Mouse (Mus musculus) stomach, embryonic 15.5 days (tissue): ENCODE measurements around the gene Chd2. TPM values are rescaled to one million over a fixed set of nuclear protein-coding genes. Genes with fewer than 3 reads are reported as not detected.

Experiments
- ATAC-seq: fragments of 200-750 bp; cut with Nextera tagmentation; 2 replicates; pipeline ENCODE4 v1.8.0; 2017; ENCODE audit warnings: low read depth, moderate number of reproducible peaks, moderate TSS enrichment; ENCODE audit not compliant: insufficient read depth, low FRiP score
- H3K27ac ChIP-seq: fragments of 300-500 bp; sonication (generic); 2 replicates; pipeline ENCODE4 v1.5.1; 2015; ENCODE audit warnings: mild to moderate bottlenecking, inconsistent platforms
- H3K27me3 ChIP-seq: fragments of 300-500 bp; sonication (generic); replicated peaks from 2 replicates; pipeline ENCODE4 v1.6.1; 2015; ENCODE audit warnings: inconsistent platforms
- H3K36me3 ChIP-seq: fragments of 300-500 bp; sonication (generic); 2 replicates; pipeline ENCODE4 v1.6.1; 2015; ENCODE audit warnings: inconsistent platforms
- H3K4me1 ChIP-seq: fragments of 300-500 bp; sonication (generic); 2 replicates; pipeline ENCODE4 v1.6.1; 2015; ENCODE audit warnings: inconsistent platforms
- H3K4me2 ChIP-seq: fragments of 300-500 bp; sonication (generic); 2 replicates; pipeline ENCODE4 v1.6.1; 2015; ENCODE audit warnings: mild to moderate bottlenecking, inconsistent platforms
- H3K4me3 ChIP-seq: fragments of 300-500 bp; sonication (generic); replicated peaks from 2 replicates; pipeline ENCODE4 v1.5.1; 2015; ENCODE audit warnings: inconsistent platforms
- H3K9ac ChIP-seq: fragments of 300-500 bp; sonication (generic); 2 replicates; pipeline ENCODE4 v1.6.1; 2015; ENCODE audit warnings: inconsistent platforms
- H3K9me3 ChIP-seq: fragments of 300-500 bp; sonication (generic); 2 replicates; pipeline ENCODE4 v1.6.1; 2016; ENCODE audit warnings: inconsistent platforms
- WGBS: fragments of 180-500 bp; shearing (Covaris S2); methylation state at CpG from one replicate; pipeline ENCODE4 v1.1.7; 2015; 5-methylcytosine and 5-hydroxymethylcytosine counted together
- polyA plus RNA-seq: library from polyadenylated mRNA; unstranded; fragments of >200 nt; fragmentation: Nextera tagmentation; extraction: Ambion mirVana; gene quantifications from 2 replicates; pipeline ENCODE4 v1.2.1, GENCODE M21; 2015

Chd2 gene
- polyA plus RNA-seq, 1 experiment from 2014 or later = 43.3 TPM

GRCm38 (mm10) chr7:73548051-73548450, 6.4 kb upstream of the Chd2 start:
- Histone ChIP-seq H3K27me3 (no peaks in the 10 kb centered on the region), H3K4me2 (no peak overlapping the region), H3K9me3 (no peaks in the 10 kb centered on the region), H3K4me3 (no peak overlapping the region), H3K36me3 (peaks cover 12% of the 10 kb centered on the region), H3K27ac (no peak overlapping the region), H3K9ac (no peak overlapping the region), H3K4me1 (peaks cover 16% of the 10 kb centered on the region)
- WGBS = 84% methylated on average over 2 of the region's 2 CpGs
- ATAC-seq = no peak

GRCm38 (mm10) chr7:73546561-73547510, 5.2 kb upstream of the Chd2 start:
- ATAC-seq = no peak
- H3K9me3 ChIP-seq = no peaks in the 10 kb centered on the region
- H3K4me3 ChIP-seq = no peak overlapping the region
- peaks cover 12% of the 10 kb centered on the region for H3K36me3 ChIP-seq
- no peaks in the 10 kb centered on the region for H3K27me3 ChIP-seq
- 57% methylated on average over 10 of the region's 10 CpGs for WGBS
- 0 out of 2 replicates have a peak overlapping the region, but pooled peaks have one; percentile 31 for H3K27ac ChIP-seq
- peaks cover 13% of the 10 kb centered on the region; the same call in 1 of the 2 replicates for H3K4me1 ChIP-seq
- H3K4me2 ChIP-seq = no peak overlapping the region
- no peak overlapping the region for H3K9ac ChIP-seq

GRCm38 (mm10) chr7:73545004-73545403, 3.4 kb upstream of the Chd2 start:
- H3K36me3 ChIP-seq = peaks cover 9% of the 10 kb centered on the region
- H3K4me3 ChIP-seq = no peak overlapping the region
- H3K4me1 ChIP-seq = peaks cover 13% of the 10 kb centered on the region; the same call in 1 of the 2 replicates
- 83% methylated on average over 4 of the region's 4 CpGs for WGBS
- ATAC-seq = no peak
- no peak overlapping the region for H3K9ac ChIP-seq
- no peaks in the 10 kb centered on the region for H3K9me3 ChIP-seq
- H3K27ac ChIP-seq = 0 out of 2 replicates have a peak overlapping the region, but pooled peaks have one; percentile 28
- no peak overlapping the region for H3K4me2 ChIP-seq
- H3K27me3 ChIP-seq = no peaks in the 10 kb centered on the region

- WGBS = 74% methylated on average over 7 of the region's 7 CpGs
- H3K4me1 ChIP-seq = 0 out of 2 replicates have a peak, but pooled peaks cover 6% of the 10 kb centered on the region
- H3K4me3 ChIP-seq = no peak overlapping the region
- H3K27me3 ChIP-seq = no peaks in the 10 kb centered on the region
- H3K36me3 ChIP-seq = no peaks in the 10 kb centered on the region
- H3K4me2 ChIP-seq = no peak overlapping the region; the same call in 1 of the 2 replicates
- no peak overlapping the region for H3K9ac ChIP-seq
- H3K9me3 ChIP-seq = no peaks in the 10 kb centered on the region
- H3K27ac ChIP-seq = peak overlapping the region; percentile 99
- no peak for ATAC-seq
Measured at GRCm38 (mm10) chr7:73542131-73542853, 662 bp upstream of the Chd2 start.

- no peaks in the 10 kb centered on the region for H3K27me3 ChIP-seq
- H3K9ac ChIP-seq = peak overlapping the region; percentile 77; the same call in 1 of the 2 replicates
- H3K9me3 ChIP-seq = no peaks in the 10 kb centered on the region
- H3K4me1 ChIP-seq = peaks cover 3% of the 10 kb centered on the region; the same call in 1 of the 2 replicates
- no peaks in the 10 kb centered on the region for H3K36me3 ChIP-seq
- H3K27ac ChIP-seq = peak overlapping the region; percentile 99
- peak overlapping the region; percentile 45; the same call in 1 of the 2 replicates for H3K4me2 ChIP-seq
- H3K4me3 ChIP-seq = peak overlapping the region; percentile 60
- under 1% methylated on average over 4 of the region's 4 CpGs for WGBS
- ATAC-seq = no peak
Measured at GRCm38 (mm10) chr7:73541079-73541390, 595 bp downstream of the Chd2 start.

- ATAC-seq = no peak
- H3K36me3 ChIP-seq = no peaks in the 10 kb centered on the region
- H3K4me3 ChIP-seq = peak overlapping the region; percentile 51
- no peaks in the 10 kb centered on the region for H3K27me3 ChIP-seq
- H3K9ac ChIP-seq = peak overlapping the region; percentile 61; the same call in 1 of the 2 replicates
- peak overlapping the region; percentile 48 for H3K4me2 ChIP-seq
- peaks cover 9% of the 10 kb centered on the region; the same call in 1 of the 2 replicates for H3K4me1 ChIP-seq
- peak overlapping the region; percentile 82 for H3K27ac ChIP-seq
- H3K9me3 ChIP-seq = no peaks in the 10 kb centered on the region
- under 1% methylated on average over 12 of the region's 12 CpGs for WGBS
Measured at GRCm38 (mm10) chr7:73540202-73541078, 1.2 kb downstream of the Chd2 start.

- Histone ChIP-seq H3K4me3 (peak overlapping the region; percentile 33; the same call in 1 of the 2 replicates), H3K9me3 (no peaks in the 10 kb centered on the region), H3K9ac (peak overlapping the region; percentile 29; the same call in 1 of the 2 replicates), H3K27me3 (no peaks in the 10 kb centered on the region), H3K27ac (peak overlapping the region; percentile 76; the same call in 1 of the 2 replicates), H3K36me3 (no peaks in the 10 kb centered on the region), H3K4me2 (peak overlapping the region; percentile 60), H3K4me1 (peaks cover 8% of the 10 kb centered on the region)
- no peak for ATAC-seq
- 11% methylated on average over 2 of the region's 2 CpGs for WGBS
Measured at GRCm38 (mm10) chr7:73539116-73539682, 2.4 kb downstream of the Chd2 start.

- peaks cover 14% of the 10 kb centered on the region for H3K4me1 ChIP-seq
- peak overlapping the region; percentile 50 for H3K4me2 ChIP-seq
- peak overlapping the region; percentile 36 for H3K4me3 ChIP-seq
- H3K27ac ChIP-seq = peak overlapping the region; percentile 95
- 4% methylated on average over 4 of the region's 4 CpGs for WGBS
- no peaks in the 10 kb centered on the region for H3K27me3 ChIP-seq
- H3K9ac ChIP-seq = peak overlapping the region; percentile 7; the same call in 1 of the 2 replicates
- H3K9me3 ChIP-seq = no peaks in the 10 kb centered on the region
- no peak for ATAC-seq
- H3K36me3 ChIP-seq = no peaks in the 10 kb centered on the region
Measured at GRCm38 (mm10) chr7:73538424-73539079, 3.1 kb downstream of the Chd2 start.

- Histone ChIP-seq H3K9me3 (no peaks in the 10 kb centered on the region), H3K36me3 (no peaks in the 10 kb centered on the region), H3K4me2 (peak overlapping the region; percentile 50), H3K4me1 (peaks cover 14% of the 10 kb centered on the region), H3K4me3 (peak overlapping the region; percentile 45), H3K9ac (peak overlapping the region; percentile 7; the same call in 1 of the 2 replicates), H3K27me3 (no peaks in the 10 kb centered on the region), H3K27ac (peak overlapping the region; percentile 95)
- ATAC-seq = peak; percentile 98
- under 1% methylated on average over 46 of the region's 46 CpGs for WGBS
Measured at GRCm38 (mm10) chr7:73537634-73538423, 3.8 kb downstream of the Chd2 start.

- 15% methylated on average over 10 of the region's 10 CpGs for WGBS
- Histone ChIP-seq H3K4me2 (peak overlapping the region; percentile 50), H3K4me3 (peak overlapping the region; percentile 45), H3K27me3 (no peaks in the 10 kb centered on the region), H3K9me3 (no peaks in the 10 kb centered on the region), H3K4me1 (peaks cover 14% of the 10 kb centered on the region), H3K27ac (peak overlapping the region; percentile 90), H3K9ac (peak overlapping the region; percentile 0; the same call in 1 of the 2 replicates), H3K36me3 (no peaks in the 10 kb centered on the region)
- ATAC-seq = no peak
Measured at GRCm38 (mm10) chr7:73537228-73537627, 4.4 kb downstream of the Chd2 start.
